Mouse (Mus musculus) intestine, embryonic 14.5 days (tissue): ENCODE results near the gene Lrig2. TPM values are rescaled to one million over a fixed set of nuclear protein-coding genes. Genes with fewer than 3 reads are reported as not detected.

Source experiments
- ATAC-seq: fragments of 200-750 bp; cut with Nextera tagmentation; replicated peaks from 2 replicates; pipeline ENCODE4 v1.8.0; 2017; ENCODE audit warnings: low read depth, moderate number of reproducible peaks, moderate TSS enrichment, moderate library complexity; ENCODE audit not compliant: low FRiP score, low TSS enrichment
- DNase-seq: peaks from one replicate; pipeline ENCODE4 v3.0.0-alpha.2; 2018; ENCODE audit warnings: low spot score
- H3K27ac ChIP-seq: fragments of 300-500 bp; sonication (generic); 2 replicates; pipeline ENCODE4 v1.5.1; 2014; ENCODE audit warnings: low read depth, mild to moderate bottlenecking, control low read depth
- H3K27me3 ChIP-seq: fragments of 300-500 bp; sonication (generic); replicated peaks from 2 replicates; pipeline ENCODE4 v1.6.1; 2014; ENCODE audit warnings: low read length, control low read depth; ENCODE audit not compliant: control insufficient read depth, insufficient read depth
- H3K36me3 ChIP-seq: fragments of 300-500 bp; sonication (generic); 2 replicates; pipeline ENCODE4 v1.6.1; 2014; ENCODE audit warnings: low read length, control low read depth; ENCODE audit not compliant: control insufficient read depth, insufficient read depth
- H3K4me1 ChIP-seq: fragments of 300-500 bp; sonication (generic); replicated peaks from 2 replicates; pipeline ENCODE4 v1.6.1; 2014; ENCODE audit warnings: low read length, control low read depth, mixed read lengths; ENCODE audit not compliant: control insufficient read depth, insufficient read depth
- H3K4me2 ChIP-seq: fragments of 300-500 bp; sonication (generic); 2 replicates; pipeline ENCODE4 v1.6.1; 2014; ENCODE audit warnings: low read length
- H3K4me3 ChIP-seq: fragments of 300-500 bp; sonication (generic); 2 replicates; pipeline ENCODE4 v1.5.1; 2014; ENCODE audit warnings: low read depth, low read length, control low read depth, mixed read lengths
- H3K9ac ChIP-seq: fragments of 300-500 bp; sonication (generic); 2 replicates; pipeline ENCODE4 v1.6.1; 2014; ENCODE audit warnings: mild to moderate bottlenecking, low read length
- H3K9me3 ChIP-seq: fragments of 300-500 bp; sonication (generic); 2 replicates; pipeline ENCODE4 v1.6.1; 2016; ENCODE audit warnings: low read length, control low read depth; ENCODE audit not compliant: control insufficient read depth
- WGBS: fragments of 180-500 bp; shearing (Covaris S2); extraction: QIAGEN DNeasy Blood & Tissue Kit; methylation state at CpG from one replicate; pipeline ENCODE4 v1.1.7; 2014; 5-methylcytosine and 5-hydroxymethylcytosine counted together
- polyA plus RNA-seq: library from polyadenylated mRNA; unstranded; fragments of >200 nt; fragmentation: Nextera tagmentation; extraction: Ambion mirVana; gene quantifications from 2 replicates; pipeline ENCODE4 v1.2.1, GENCODE M21; 2014

The Lrig2 gene
- polyA plus RNA-seq, 1 experiment from 2014 or later, result 19.3 TPM

DNA sequence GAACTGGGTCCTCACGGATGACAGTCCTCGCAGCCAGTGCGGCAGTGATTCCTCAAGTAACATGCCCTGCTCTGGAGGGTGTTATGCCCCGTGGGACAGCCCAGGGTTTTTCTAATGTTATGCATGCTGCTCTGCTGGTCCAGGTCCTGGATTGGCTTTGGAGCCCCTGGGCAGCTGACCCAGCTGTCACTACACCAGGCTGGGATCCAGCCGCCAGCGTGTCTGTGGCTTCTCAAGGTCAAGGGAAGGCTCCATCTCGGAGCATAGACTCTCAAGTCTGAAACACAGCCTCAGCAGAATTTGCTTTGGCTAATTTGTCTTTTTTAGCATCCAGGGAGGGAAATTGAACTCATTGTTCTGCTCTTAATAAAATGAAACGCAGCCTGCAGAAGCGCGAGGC is 121.6 kb downstream of the Lrig2 start:
- ATAC-seq (no peak), DNase-seq (no peak)
- no peak overlapping the region for H3K4me3 ChIP-seq
- no peak overlapping the region for H3K9ac ChIP-seq
- H3K27ac ChIP-seq, result no peak overlapping the region
- H3K36me3 ChIP-seq, result no peaks in the 10 kb centered on the region
- H3K9me3 ChIP-seq, result no peaks in the 10 kb centered on the region
- no peak overlapping the region for H3K4me2 ChIP-seq
- 42% methylated on average over 10 of the region's 10 CpGs for WGBS
- no peaks in the 10 kb centered on the region for H3K4me1 ChIP-seq
- H3K27me3 ChIP-seq, result no peaks in the 10 kb centered on the region

GRCm38 (mm10) chr3:104389449-104389848 is 122.3 kb downstream of the Lrig2 start:
- Histone ChIP-seq H3K36me3 (no peaks in the 10 kb centered on the region), H3K9me3 (no peaks in the 10 kb centered on the region), H3K27ac (no peak overlapping the region), H3K4me3 (no peak overlapping the region), H3K4me1 (no peaks in the 10 kb centered on the region), H3K27me3 (no peaks in the 10 kb centered on the region), H3K9ac (no peak overlapping the region), H3K4me2 (no peak overlapping the region)
- ATAC-seq (no peak), DNase-seq (no peak)
- 78% methylated on average over 2 of the region's 2 CpGs for WGBS

DNA sequence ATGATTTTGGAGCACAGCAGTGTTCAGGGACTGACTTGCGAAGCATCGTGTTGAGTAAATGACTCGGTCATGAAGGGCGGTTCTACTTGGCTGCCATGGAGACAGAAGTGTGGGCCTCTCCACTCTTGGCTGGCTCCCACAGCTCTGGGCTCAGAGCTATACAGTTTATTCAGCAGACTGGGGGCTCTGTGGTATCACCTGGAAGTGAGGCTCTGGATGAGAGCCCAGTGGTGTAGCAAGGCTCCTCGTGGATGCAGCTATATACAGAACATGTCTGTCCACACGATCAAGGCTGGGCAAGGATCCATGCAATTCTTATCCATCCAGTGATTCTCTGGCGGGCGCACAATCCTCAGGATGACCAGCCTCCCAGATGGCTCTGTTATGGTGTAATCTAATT is 126.1 kb downstream of the Lrig2 start:
- Histone ChIP-seq H3K9me3 (no peaks in the 10 kb centered on the region), H3K27ac (no peak overlapping the region), H3K4me2 (no peak overlapping the region), H3K9ac (no peak overlapping the region), H3K36me3 (no peaks in the 10 kb centered on the region), H3K4me3 (no peak overlapping the region), H3K4me1 (no peaks in the 10 kb centered on the region), H3K27me3 (no peaks in the 10 kb centered on the region)
- DNase-seq, result no peak
- ATAC-seq, result 0 out of 2 replicates have a peak, but pooled peaks have one; percentile 32
- WGBS, result 74% methylated on average over 8 of the region's 8 CpGs

- H3K27me3 ChIP-seq, result no peaks in the 10 kb centered on the region
- H3K4me2 ChIP-seq, result no peak overlapping the region; the same call in 1 of the 2 replicates
- no peaks in the 10 kb centered on the region for H3K9me3 ChIP-seq
- H3K4me1 ChIP-seq, result no peaks in the 10 kb centered on the region
- DNase-seq (no peak), ATAC-seq (no peak)
- H3K9ac ChIP-seq, result no peak overlapping the region
- H3K4me3 ChIP-seq, result no peak overlapping the region
- no peaks in the 10 kb centered on the region for H3K36me3 ChIP-seq
- peak overlapping the region; percentile 27; the same call in 1 of the 2 replicates for H3K27ac ChIP-seq
- 66% methylated on average over 9 of the region's 9 CpGs for WGBS
These were observed 127.9 kb downstream of the Lrig2 start for GRCm38 (mm10) chr3:104383681-104384341.

DNA sequence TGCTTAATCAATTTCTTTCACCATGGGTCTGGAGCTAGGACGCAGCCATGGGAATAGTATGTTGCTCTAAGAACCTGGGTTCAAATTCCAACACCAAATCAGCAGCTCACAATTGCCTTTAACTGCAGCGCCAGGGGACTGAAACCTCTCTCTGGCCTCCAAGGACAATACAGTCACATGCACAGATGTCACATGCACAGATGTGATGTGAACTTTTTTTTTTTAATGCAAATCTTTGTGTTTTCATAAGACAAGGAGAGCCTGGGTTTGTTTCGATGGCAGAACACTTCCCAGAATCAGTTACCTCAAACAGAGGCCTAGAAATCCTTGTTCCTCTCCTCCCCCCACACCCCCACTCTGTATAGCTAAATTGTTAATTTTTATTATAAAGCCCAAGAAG is 133.5 kb downstream of the Lrig2 start:
- DNase-seq, result no peak
- 85% methylated on average over 3 of the region's 3 CpGs for WGBS

GRCm38 (mm10) chr3:104373907-104374306 is 137.8 kb downstream of the Lrig2 start:
- H3K4me3 ChIP-seq, result no peak overlapping the region
- DNase-seq, result no peak
- no peak overlapping the region for H3K27ac ChIP-seq
- no peaks in the 10 kb centered on the region for H3K9me3 ChIP-seq
- no peak for ATAC-seq
- 69% methylated on average over 8 of the region's 8 CpGs for WGBS
- no peak overlapping the region for H3K9ac ChIP-seq
- no peaks in the 10 kb centered on the region for H3K36me3 ChIP-seq
- no peaks in the 10 kb centered on the region for H3K4me1 ChIP-seq
- no peak overlapping the region for H3K4me2 ChIP-seq
- no peaks in the 10 kb centered on the region for H3K27me3 ChIP-seq

More for the DNA sequence above, 133.5 kb downstream of the Lrig2 start:
- Histone ChIP-seq H3K36me3 (no peaks in the 10 kb centered on the region), H3K4me1 (no peaks in the 10 kb centered on the region), H3K4me3 (no peak overlapping the region), H3K27ac (no peak overlapping the region), H3K4me2 (no peak overlapping the region), H3K9ac (no peak overlapping the region), H3K9me3 (no peaks in the 10 kb centered on the region), H3K27me3 (no peaks in the 10 kb centered on the region)
- no peak for ATAC-seq

GRCm38 (mm10) chr3:104372374-104372773 is 139.3 kb downstream of the Lrig2 start:
- no peaks in the 10 kb centered on the region for H3K4me1 ChIP-seq
- H3K27me3 ChIP-seq, result no peaks in the 10 kb centered on the region
- ATAC-seq (no peak), DNase-seq (no peak)
- no peak overlapping the region for H3K4me3 ChIP-seq
- no peaks in the 10 kb centered on the region for H3K36me3 ChIP-seq
- H3K4me2 ChIP-seq, result no peak overlapping the region
- 80% methylated on average over 2 of the region's 2 CpGs for WGBS
- H3K27ac ChIP-seq, result no peak overlapping the region
- no peaks in the 10 kb centered on the region for H3K9me3 ChIP-seq
- no peak overlapping the region for H3K9ac ChIP-seq

GRCm38 (mm10) chr3:104367912-104368311 is 143.8 kb downstream of the Lrig2 start:
- H3K36me3 ChIP-seq, result no peaks in the 10 kb centered on the region
- ATAC-seq (no peak), DNase-seq (no peak)
- no peaks in the 10 kb centered on the region for H3K9me3 ChIP-seq
- H3K27me3 ChIP-seq, result no peaks in the 10 kb centered on the region
- no peak overlapping the region for H3K4me3 ChIP-seq
- H3K27ac ChIP-seq, result no peak overlapping the region
- 83% methylated on average over 2 of the region's 2 CpGs for WGBS
- H3K4me2 ChIP-seq, result no peak overlapping the region
- no peaks in the 10 kb centered on the region for H3K4me1 ChIP-seq
- no peak overlapping the region for H3K9ac ChIP-seq

- H3K9me3 ChIP-seq, result no peaks in the 10 kb centered on the region
- no peak overlapping the region for H3K4me2 ChIP-seq
- DNase-seq, result no peak
- no peak overlapping the region for H3K9ac ChIP-seq
- H3K27me3 ChIP-seq, result no peaks in the 10 kb centered on the region
- WGBS, result 71% methylated on average over 8 of the region's 8 CpGs
- ATAC-seq, result no peak
- H3K36me3 ChIP-seq, result no peaks in the 10 kb centered on the region
- H3K27ac ChIP-seq, result no peak overlapping the region
- no peak overlapping the region for H3K4me3 ChIP-seq
- 0 out of 2 replicates have a peak, but pooled peaks cover 2% of the 10 kb centered on the region for H3K4me1 ChIP-seq
These were observed 149.9 kb downstream of the Lrig2 start for GRCm38 (mm10) chr3:104361814-104362213.
